Mouse (Mus musculus) cerebellum, postnatal 10 days (tissue): Measurements from ENCODE around the gene Gm5788.
"Not testable (repeated sequence)": the region's sequence is repeated elsewhere in the genome, so short reads cannot be mapped to it uniquely, and the experiment has no call there.

Source experiments
- DNase-seq, 2 experiments: peaks; one replicate each; pipeline ENCODE4 v3.0.0; 2021; ENCODE audit warnings: mixed read lengths in 2 of 2

Gene Gm5788

DNA sequence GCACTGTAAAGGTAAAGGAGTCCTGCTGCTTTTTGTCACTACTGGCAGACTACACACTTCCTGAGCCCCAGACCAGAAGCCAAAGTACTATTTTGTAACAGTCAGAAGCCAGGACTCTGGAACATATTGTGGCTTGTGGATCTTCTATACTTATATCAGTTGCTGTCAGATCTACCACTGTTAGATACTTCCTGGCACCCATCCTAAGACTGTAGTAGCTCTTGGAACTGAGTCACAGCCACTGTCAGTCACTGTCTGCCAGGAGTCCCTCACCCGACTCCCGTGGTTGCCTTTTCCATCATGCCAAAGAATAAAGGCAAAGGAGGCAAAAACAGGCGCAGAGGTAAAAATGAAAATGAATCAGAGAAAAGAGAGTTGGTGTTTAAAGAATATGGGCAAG is at the start of gene Gm5788:
Gene Gm5788 (plus strand): TSS at position 301 of the 400 bp plus-strand sequence.
- not testable (repeated sequence) for DNase-seq

DNA sequence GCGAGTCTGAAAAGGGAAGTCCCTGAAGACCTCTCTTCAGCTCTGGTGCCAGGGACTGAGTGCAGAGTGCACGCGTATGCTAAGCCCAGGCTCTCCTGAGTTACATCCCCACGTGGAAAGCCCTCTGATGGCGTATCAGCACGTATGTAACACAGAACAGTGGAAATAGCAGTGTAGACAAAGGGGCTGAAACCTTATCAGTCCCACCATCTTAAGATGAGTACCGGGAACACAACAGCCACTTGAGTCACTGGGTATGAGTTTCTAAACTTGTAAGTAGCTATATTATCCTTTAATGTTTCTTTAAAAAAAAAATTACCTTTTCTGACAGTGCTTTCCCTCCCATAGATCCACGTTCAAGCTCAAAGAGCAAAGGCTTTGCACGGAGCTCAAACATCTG is 45.1 kb upstream of the Gm5788 start:
- no peak for DNase-seq

DNA sequence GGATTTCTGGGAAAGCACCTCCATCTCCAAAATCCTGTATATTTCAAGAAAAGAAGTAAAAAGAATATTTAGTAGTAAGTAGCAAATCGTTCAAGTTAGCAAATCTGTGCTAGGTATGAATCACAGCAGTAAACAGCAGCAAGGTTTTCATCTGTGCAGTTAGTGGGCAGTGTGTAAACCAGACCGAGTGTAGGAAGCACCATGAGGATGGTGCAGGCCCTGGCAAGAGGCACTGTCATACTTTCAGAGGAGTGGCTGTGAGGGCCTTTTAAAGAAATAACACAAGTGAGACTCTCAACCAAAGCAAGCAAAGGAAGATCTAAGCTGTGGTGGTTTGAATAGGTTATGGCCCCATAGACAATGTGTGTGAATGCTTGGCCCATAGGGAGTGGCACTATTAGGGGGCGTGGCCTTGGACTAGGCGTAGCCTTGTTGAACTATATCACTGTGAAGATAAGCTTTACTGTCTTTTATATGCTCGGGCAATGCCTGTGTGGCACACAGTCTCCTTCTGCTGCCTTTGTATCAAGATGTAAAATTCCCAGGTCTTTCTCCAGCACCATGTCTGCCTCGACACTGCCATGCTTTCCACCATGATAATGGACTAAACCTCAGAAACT is 29.7 kb upstream of the Gm5788 start:
- DNase-seq, result no peak

DNA sequence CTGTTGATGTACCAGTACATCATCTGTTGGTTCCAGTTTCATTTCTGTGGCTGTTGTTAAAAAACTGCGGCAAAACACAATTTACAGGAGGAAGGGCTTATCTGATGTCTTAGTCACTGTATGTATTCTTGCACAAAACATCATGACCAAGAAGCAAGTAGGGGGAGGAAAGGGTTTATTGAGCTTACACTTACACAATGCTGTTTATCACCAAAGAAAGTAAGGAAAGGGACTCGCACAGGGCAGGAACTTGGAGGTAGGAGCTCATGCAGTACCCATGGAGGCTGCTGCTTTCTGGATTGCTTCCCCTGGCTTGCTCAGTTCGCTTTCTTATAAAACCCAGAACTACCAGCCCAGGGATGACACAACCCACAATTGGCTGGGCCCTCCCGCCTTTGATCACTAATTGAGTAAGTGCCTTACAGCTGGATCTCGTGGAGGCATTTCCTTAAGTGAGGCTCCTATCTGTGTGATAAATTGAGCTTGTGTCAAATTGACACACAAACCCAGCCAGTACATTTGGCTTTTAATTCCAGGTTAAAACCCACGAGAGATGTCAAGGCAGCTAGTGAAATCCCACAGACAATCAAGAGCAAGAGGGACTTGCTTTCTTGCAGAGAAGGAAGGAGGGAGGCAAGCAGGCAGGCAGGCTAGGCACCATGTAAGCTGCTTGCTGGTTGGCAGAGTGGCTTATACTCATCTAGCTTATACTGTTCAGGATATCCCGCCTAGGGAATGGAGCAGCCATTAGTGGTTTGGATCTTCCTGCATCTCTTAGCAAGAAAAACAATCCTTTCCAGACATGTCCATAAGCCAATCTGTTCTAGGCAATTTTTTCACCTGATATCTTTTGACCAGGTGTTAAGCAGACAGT is 24.0 kb upstream of the Gm5788 start:
- no peak for DNase-seq

DNA sequence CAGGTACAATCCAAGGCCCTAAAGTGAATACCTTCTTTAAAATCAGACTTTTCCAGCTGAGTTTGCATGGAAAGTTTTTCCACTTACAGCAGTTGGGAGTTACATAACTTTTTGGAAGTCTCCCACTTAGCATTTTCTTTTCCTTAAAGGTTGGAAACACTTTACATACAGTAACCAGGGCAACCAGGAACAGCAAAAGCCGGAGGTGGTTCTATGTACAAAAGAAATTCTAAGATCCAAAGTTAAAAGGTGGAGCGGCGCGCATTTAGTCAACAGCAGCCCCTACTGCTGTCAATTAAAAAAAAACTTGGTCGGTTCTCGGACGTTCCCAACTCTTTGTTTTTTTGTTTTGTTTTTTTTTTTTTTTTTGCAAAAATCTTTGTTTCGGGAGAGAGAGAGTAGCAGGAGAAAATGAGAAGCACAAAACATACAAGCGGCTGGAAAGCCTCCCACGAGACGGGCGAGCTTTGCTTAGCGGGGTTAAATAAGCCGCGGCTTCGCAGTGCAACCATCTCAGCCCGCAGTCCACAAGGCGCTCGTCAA is 23.0 kb upstream of the Gm5788 start:
- peak in 1 of 2 experiments; percentile 10 for DNase-seq

DNA sequence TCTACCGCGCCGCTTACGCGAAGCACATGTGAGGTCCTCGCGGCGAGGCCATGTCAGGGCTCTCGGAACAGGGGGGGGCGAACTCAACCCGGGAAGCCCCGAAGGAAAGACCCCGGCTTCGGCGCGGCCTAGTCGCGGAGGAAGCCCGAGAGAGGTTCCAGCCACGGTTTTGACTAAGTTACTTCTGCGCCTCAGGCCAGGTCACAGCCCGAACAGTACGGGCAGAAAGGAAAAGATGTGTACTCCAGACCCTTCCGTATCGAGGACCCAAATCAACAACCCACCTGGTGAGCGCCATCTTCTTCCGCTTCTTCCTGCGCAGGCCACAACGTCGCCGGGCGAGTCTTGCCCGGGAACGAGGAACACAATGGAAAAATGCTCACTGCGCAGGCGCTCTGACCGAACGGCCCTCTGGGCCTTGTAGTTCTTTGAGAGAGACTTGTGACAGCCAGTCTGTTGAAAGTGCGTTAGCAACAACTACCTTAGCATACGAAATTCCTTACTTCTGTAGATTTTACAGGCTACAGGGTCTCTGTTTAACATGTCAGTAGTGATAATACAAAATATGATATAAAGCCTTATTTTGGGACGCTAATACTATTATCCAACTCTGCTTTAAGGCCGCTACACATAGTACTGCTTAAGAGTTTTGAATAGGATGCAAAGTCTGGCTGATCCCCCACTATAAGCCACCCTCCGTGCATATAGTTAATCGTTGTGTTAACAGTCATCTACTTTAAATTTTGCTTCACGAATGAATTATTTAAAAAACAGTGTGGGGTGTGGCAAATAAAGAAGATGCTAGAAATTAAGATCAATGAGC is 22.3 kb upstream of the Gm5788 start, which contains the start of gene Snw1:
Gene Snw1 (minus strand): TSS at position 311 of the 823 bp plus-strand sequence.
- DNase-seq, result peak; percentile 95 to 96

DNA sequence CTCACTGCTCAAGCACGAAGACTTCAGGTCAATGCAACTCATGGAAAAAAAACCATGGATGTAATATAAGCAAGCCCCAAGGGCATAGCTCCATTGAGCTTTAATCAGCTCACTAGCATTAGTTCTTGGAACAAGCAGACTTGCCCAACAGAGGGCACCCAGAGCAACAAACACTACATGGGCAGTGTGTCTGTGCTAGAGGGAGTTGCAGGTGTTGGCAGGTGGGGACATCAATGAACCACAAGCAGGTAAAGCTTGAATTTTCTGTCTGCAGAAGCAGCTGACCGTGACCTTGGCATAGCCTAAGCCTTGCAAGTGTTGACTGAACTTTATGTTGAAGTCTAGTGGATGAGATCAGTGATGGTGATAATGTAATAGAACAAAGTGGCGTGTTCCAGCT is 19.8 kb upstream of the Gm5788 start:
- DNase-seq, result no peak

DNA sequence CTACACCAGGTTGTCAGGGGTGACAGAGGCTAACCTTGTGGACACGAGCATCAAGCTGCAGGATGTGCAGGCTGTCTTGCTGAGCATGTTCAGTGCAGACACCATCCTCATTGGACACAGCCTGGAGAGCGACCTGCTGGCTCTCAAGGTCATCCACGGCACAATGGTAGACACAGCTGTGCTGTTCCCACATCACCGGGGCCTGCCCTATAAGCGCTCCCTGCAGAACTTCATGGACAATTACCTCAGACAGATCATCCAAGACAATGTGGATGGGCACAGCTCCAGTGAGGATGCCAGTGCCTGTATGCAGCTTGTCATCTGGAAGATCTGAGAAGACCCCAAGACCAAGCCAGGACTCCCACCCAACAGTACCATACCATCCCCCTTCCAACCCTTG is 12.0 kb upstream of the Gm5788 start:
- DNase-seq, result not testable (repeated sequence)

DNA sequence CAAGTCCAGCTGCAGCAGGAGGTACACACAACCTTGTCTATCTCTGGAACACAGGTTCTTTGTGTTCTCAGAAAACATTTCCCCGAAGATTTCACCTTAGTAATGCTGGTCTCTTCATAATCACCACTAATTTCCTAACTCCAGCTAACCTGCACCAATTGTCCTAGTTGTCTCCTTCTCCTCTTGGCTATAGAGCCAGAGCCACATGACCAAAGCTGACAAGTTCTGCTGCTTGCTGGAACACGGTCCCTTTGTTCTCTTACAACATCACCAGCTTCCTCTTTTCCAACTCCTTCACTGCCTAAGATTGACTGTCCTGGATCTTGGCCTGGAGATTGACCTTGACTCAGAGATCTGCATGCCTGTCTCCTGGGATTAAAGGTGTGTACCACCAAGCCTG is 5.8 kb upstream of the Gm5788 start:
- DNase-seq, result not testable (repeated sequence)

DNA sequence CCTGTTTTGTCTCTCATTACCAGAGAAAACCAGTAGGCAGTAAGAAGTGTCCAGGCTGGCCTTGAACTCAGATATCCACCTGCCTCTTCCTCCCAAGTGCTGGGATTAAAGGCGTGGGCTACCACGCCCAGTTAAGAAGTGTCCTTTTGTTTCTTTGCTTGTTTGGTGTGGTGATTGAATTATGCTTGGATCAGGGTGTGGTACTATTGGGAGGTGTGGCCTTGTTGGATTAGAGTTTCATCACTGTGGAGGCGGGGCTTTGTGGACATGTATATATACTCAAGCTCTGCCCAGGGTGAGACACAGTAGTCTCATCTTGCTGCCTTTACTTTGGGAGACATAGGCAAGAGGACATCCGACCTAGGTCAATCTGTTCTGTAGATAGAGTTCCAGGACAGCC is 19.5 kb downstream of the Gm5788 start, which contains the start of gene Gm8300:
Gene Gm8300 (plus strand): TSS at position 301 of the 400 bp plus-strand sequence.
- not testable (repeated sequence) for DNase-seq

DNA sequence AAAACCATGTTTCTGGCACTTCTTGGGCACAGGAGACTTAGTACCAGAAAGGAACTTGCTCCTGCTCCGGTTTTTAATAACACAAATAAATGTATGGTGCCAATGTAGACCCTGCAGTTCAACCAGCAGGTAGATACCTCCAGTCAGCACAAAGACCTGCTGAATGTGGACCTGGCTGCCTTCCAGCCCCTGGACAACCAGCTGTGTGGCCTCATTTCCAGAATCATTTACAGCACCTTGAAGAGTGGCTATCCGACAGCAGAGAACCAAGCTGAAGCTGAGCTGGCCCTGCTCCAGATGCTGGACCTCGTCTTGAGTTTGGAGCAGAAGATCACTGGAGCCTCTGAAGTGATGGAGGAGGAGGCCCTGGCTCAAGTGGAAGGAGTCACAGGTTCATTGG is 25.1 kb downstream of the Gm5788 start:
- peak; percentile 1 to 4 for DNase-seq

DNA sequence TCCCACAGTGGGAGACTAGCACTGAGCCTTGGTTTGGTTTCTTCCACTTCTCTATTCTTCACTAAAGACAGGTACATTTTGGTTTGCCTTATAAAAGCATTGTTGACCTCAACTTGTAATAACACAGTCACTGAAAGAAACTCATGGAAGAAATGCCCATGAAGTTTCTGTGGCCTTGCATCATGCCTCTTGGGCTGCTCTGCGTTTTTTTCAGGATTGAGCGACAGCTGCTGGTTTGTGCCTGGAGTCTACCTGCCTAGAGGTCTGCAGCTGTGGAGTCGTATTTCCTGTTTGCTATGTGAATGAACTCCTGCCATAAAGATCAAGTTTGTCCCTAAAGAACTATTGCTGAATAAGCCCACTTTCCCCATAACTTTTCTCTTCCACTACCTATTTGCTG is 49.4 kb downstream of the Gm5788 start:
- no peak for DNase-seq
